Mouse (Mus musculus) ES-Bruce4 (cell line): ENCODE measurements around the gene Ppp4r3b. TPM values are rescaled to one million over a fixed set of nuclear protein-coding genes. Genes with fewer than 3 reads are reported as not detected.
A peak's percentile ranks its signal among the peaks of the same experiment; 100 is the strongest.

Experiments used
- H3K27ac ChIP-seq: 2 replicates; pipeline ENCODE4 v1.5.1; 2012; ENCODE audit warnings: low read length, inconsistent platforms; ENCODE audit not compliant: insufficient read depth
- H3K27me3 ChIP-seq: 2 replicates; pipeline ENCODE4 v1.6.1; 2012; ENCODE audit warnings: mild to moderate bottlenecking, low read length, inconsistent platforms; ENCODE audit not compliant: control insufficient read depth, poor library complexity, insufficient read depth, severe bottlenecking
- H3K36me3 ChIP-seq: 2 replicates; pipeline ENCODE4 v1.6.1; 2012; ENCODE audit warnings: inconsistent platforms, mild to moderate bottlenecking, low read length, moderate library complexity; ENCODE audit not compliant: control insufficient read depth, poor library complexity, insufficient read depth, severe bottlenecking
- H3K4me1 ChIP-seq: one replicate; pipeline ENCODE4 v1.8.1; 2011; ENCODE audit warnings: low read length; ENCODE audit not compliant: control insufficient read depth, insufficient read depth
- H3K4me3 ChIP-seq: 2 replicates; pipeline ENCODE4 v1.5.1; 2011; ENCODE audit warnings: low read depth, mild to moderate bottlenecking, low read length
- H3K9ac ChIP-seq: 2 replicates; pipeline ENCODE4 v1.6.1; 2012; ENCODE audit warnings: low read depth, mild to moderate bottlenecking, inconsistent platforms; ENCODE audit not compliant: poor library complexity, severe bottlenecking
- H3K9me3 ChIP-seq: replicated peaks from 2 replicates; pipeline ENCODE4 v1.6.1; 2012; ENCODE audit warnings: mild to moderate bottlenecking, low read length, inconsistent platforms; ENCODE audit not compliant: control insufficient read depth, poor library complexity, insufficient read depth, severe bottlenecking
- CTCF ChIP-seq: IDR thresholded peaks from one replicate; pipeline ENCODE4 v1.8.1; 2011; ENCODE audit warnings: low read depth, low read length
- EP300 ChIP-seq: IDR thresholded peaks from 2 replicates; pipeline ENCODE4 v1.6.1; 2011; ENCODE audit warnings: low read depth, low read length; ENCODE audit not compliant: insufficient read depth
- POLR2A ChIP-seq: IDR thresholded peaks from one replicate; pipeline ENCODE4 v1.8.1; 2011; ENCODE audit warnings: low read length; ENCODE audit not compliant: insufficient read depth
- polyA plus RNA-seq: library from polyadenylated mRNA; stranded (reverse); fragments of >200 nt; gene quantifications from 2 replicates; pipeline ENCODE4 v1.2.4, GENCODE M21; 2011; ENCODE audit warnings: low read depth; ENCODE audit not compliant: missing spikeins, insufficient read depth, insufficient read length

The Ppp4r3b gene
- polyA plus RNA-seq: 44.3 and 51.8 TPM in 2 replicates

DNA sequence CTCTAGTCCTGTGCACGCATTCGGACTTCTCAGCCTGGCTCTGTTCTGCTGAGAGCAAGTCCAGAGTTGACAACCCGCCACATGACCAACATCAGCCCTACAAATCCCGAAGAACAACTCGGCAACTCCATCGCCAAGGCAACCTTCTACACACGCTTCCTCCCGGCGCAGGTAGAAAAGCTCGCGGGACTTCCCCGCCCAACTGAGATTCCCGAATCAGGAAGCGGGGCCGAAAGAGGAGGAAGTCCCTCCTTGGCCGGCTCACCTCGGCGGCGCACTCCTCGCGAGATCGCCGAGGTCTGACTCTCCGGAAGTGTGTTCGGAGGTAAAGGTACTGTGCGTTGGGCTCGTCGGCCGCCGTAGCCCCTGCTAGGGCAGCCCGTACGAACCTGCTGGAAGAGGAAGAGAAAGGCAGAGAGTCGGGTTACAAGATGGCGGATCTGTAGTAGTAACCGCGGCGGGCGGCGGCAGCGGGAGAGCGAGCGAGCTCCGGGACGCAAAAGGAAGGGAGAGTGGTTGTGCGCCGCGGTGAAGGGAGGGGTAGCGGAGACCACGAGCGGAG is at the start of gene Ppp4r3b:
TSS of gene Ppp4r3b (plus strand) at position 328 of the 562 bp plus-strand sequence.
- peak; percentile 46; the same call in 1 of the 2 replicates for TF ChIP-seq EP300
- TF ChIP-seq POLR2A: peak; percentile 23
- no peak for TF ChIP-seq CTCF
- no peaks in the 10 kb centered on the region for H3K4me1 ChIP-seq
- no peaks in the 10 kb centered on the region for H3K27me3 ChIP-seq
- peaks cover 10% of the 10 kb centered on the region for H3K9me3 ChIP-seq
- H3K36me3 ChIP-seq: no peaks in the 10 kb centered on the region
- peak within 1 kb of the TSS; percentile 96 for H3K4me3 ChIP-seq
- H3K9ac ChIP-seq: peak within 1 kb of the TSS; percentile 90
- peak within 1 kb of the TSS; percentile 33 for H3K27ac ChIP-seq

DNA sequence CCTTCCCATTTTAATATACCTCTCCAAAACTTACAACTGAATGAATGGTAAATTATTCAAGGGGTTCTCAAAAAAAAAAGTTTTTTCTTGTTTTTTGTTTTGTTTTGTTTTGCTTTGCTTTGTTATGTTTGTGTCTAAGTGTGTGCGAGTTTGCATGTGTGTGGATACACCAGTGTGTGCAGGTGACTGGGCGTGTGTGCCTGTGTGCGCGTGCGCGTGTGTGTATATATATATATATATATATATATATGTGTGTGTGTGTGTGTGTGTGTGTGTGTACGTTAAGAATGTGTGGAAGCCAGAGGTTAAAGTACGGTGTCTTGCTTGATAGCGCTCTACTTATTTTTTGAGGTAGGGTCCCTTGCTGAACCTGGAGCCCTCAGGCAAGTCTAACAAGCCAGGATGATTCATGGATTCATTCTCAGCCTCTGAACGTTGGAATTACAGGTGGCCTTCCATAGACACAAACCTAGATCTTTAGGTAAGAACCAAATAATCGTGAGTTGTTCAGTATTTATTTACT is 42.8 kb upstream of the Ppp4r3b start:
- Histone ChIP-seq H3K27me3 (no peaks in the 10 kb centered on the region), H3K36me3 (peaks cover 14% of the 10 kb centered on the region), H3K9ac (no peak overlapping the region), H3K27ac (no peak overlapping the region), H3K4me3 (peak overlapping the region; percentile 23; the same call in 1 of the 2 replicates), H3K9me3 (0 out of 2 replicates have a peak, but pooled peaks cover 3% of the 10 kb centered on the region), H3K4me1 (no peaks in the 10 kb centered on the region)
- no peak for TF ChIP-seq CTCF
- no peak for TF ChIP-seq POLR2A
- no peak for TF ChIP-seq EP300

DNA sequence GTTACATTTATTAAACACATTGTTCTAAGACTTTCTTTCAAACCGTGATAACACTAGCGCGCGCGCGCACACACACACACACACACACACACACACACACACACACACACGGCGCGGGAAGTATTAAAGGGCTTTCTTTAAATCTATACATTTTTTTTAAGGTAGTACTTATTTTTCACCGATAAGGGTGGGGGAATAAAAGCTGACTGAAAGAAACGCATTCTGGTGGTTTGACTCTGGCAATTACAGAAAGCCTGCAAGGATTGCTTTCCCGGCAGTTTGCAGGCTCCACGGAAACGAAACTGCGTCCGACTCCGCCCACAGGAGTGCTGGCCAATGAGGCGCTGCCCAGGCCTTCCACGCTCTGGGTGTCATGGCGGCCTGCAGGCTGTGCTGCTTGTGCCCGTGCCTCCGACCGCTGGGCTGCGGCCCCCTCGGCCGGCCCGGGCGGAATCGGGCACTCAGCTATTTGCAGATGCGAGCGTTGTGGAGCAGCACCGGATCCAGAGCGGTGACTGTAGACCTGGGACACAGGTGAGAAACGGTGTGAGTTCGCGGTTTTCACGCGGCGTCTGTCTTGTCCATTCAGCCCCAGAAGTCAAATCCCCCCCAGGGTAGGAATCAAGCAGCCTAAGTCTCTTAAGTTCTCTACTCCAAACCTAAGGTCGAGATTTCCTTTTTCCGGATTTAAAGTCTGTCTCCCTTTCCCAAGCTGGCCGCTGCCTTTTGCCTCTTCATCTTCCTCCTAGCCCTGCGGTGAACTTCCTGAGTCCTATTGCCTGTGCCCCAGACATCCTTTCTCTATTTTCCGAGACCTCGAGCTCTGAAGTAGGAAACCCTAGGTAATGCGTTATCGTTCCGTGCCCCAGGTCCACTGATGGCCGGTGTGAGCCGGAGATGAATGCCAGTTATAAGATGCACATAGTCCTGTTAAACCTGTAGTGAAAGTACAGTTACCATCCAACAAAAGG is 42.0 kb upstream of the Ppp4r3b start, which contains the start of gene Pnpt1:
TSS of gene Pnpt1 (plus strand) at position 360 of the 971 bp plus-strand sequence.
- TF ChIP-seq POLR2A: peak; percentile 63
- no peak for TF ChIP-seq EP300
- Histone ChIP-seq H3K4me3 (peak within 1 kb of the TSS; percentile 97), H3K9me3 (0 out of 2 replicates have a peak, but pooled peaks cover 3% of the 10 kb centered on the region), H3K36me3 (peaks cover 14% of the 10 kb centered on the region), H3K9ac (peak within 1 kb of the TSS; percentile 72), H3K4me1 (no peaks in the 10 kb centered on the region), H3K27me3 (no peaks in the 10 kb centered on the region), H3K27ac (no peak within 1 kb of the TSS)

- Histone ChIP-seq H3K27me3 (no peaks in the 10 kb centered on the region), H3K27ac (no peak overlapping the region), H3K9ac (no peak overlapping the region), H3K4me1 (no peaks in the 10 kb centered on the region), H3K36me3 (peaks cover 26% of the 10 kb centered on the region), H3K9me3 (no peaks in the 10 kb centered on the region), H3K4me3 (no peak overlapping the region)
- no peak for TF ChIP-seq EP300
- no peak for TF ChIP-seq POLR2A
- TF ChIP-seq CTCF: no peak
Observed at GRCm38 (mm10) chr11:29140671-29141070, 32.0 kb upstream of the Ppp4r3b start.

- no peak overlapping the region for H3K4me3 ChIP-seq
- TF ChIP-seq CTCF (no peak), EP300 (no peak), POLR2A (no peak)
- no peak overlapping the region for H3K9ac ChIP-seq
- no peak overlapping the region for H3K27ac ChIP-seq
- H3K9me3 ChIP-seq: no peaks in the 10 kb centered on the region
- peaks cover 29% of the 10 kb centered on the region for H3K36me3 ChIP-seq
- H3K27me3 ChIP-seq: no peaks in the 10 kb centered on the region
- no peaks in the 10 kb centered on the region for H3K4me1 ChIP-seq
Observed at GRCm38 (mm10) chr11:29148901-29149300, 23.8 kb upstream of the Ppp4r3b start.
